Mouse (Mus musculus) lung, embryonic 14.5 days (tissue): ENCODE measurements around the gene Tspan9. TPM values are rescaled to one million over a fixed set of nuclear protein-coding genes. Genes with fewer than 3 reads are reported as not detected.

ENCODE experiments used
- ATAC-seq: fragments of 200-750 bp; cut with Nextera tagmentation; 2 replicates; pipeline ENCODE4 v1.8.0; 2017; ENCODE audit warnings: mild to moderate bottlenecking, moderate TSS enrichment, moderate library complexity; ENCODE audit not compliant: insufficient read depth
- DNase-seq: peaks from one replicate; pipeline ENCODE4 v3.0.0-alpha.2; 2015
- H3K27ac ChIP-seq: fragments of 300-500 bp; sonication (generic); 2 replicates; pipeline ENCODE4 v1.5.1; 2014; ENCODE audit warnings: low read depth, mild to moderate bottlenecking, moderate library complexity
- H3K27me3 ChIP-seq: fragments of 300-500 bp; sonication (generic); 2 replicates; pipeline ENCODE4 v1.6.1; 2014; ENCODE audit warnings: low read length, control low read depth; ENCODE audit not compliant: insufficient read depth
- H3K36me3 ChIP-seq: fragments of 300-500 bp; sonication (generic); 2 replicates; pipeline ENCODE4 v1.6.1; 2014; ENCODE audit warnings: control low read depth; ENCODE audit not compliant: insufficient read depth
- H3K4me1 ChIP-seq: fragments of 300-500 bp; sonication (generic); 2 replicates; pipeline ENCODE4 v1.6.1; 2014; ENCODE audit warnings: antibody characterized with exemption, control low read depth; ENCODE audit not compliant: insufficient read depth
- H3K4me2 ChIP-seq: fragments of 300-500 bp; sonication (generic); 2 replicates; pipeline ENCODE4 v1.6.1; 2014; ENCODE audit warnings: mild to moderate bottlenecking
- H3K4me3 ChIP-seq: fragments of 300-500 bp; sonication (generic); 2 replicates; pipeline ENCODE4 v1.5.1; 2014; ENCODE audit warnings: low read depth, low read length
- H3K9ac ChIP-seq: fragments of 300-500 bp; sonication (generic); 2 replicates; pipeline ENCODE4 v1.6.1; 2014
- H3K9me3 ChIP-seq: fragments of 300-500 bp; sonication (generic); 2 replicates; pipeline ENCODE4 v1.6.1; 2016; ENCODE audit warnings: low read depth, low read length, control low read depth
- CTCF ChIP-seq: IDR thresholded peaks from 2 replicates; pipeline ENCODE4 v1.5.1; 2016; ENCODE audit warnings: antibody characterized with exemption, low read depth
- WGBS: fragments of 180-500 bp; shearing (Covaris S2); extraction: QIAGEN DNeasy Blood & Tissue Kit; methylation state at CpG from one replicate; pipeline ENCODE4 v1.1.7; 2014; 5-methylcytosine and 5-hydroxymethylcytosine counted together
- polyA plus RNA-seq: library from polyadenylated mRNA; unstranded; fragments of >200 nt; fragmentation: Nextera tagmentation; extraction: Ambion mirVana; gene quantifications from 2 replicates; pipeline ENCODE4 v1.2.1, GENCODE M21; 2014

The Tspan9 gene
- polyA plus RNA-seq, 1 experiment from 2014 or later = 118 TPM

GRCm38 (mm10) chr6:128065982-128066381 is 77.4 kb downstream of the Tspan9 start:
- Histone ChIP-seq H3K27ac (no peak overlapping the region; the same call in 1 of the 2 replicates), H3K9ac (no peak overlapping the region), H3K36me3 (no peaks in the 10 kb centered on the region), H3K4me2 (no peak overlapping the region), H3K9me3 (no peaks in the 10 kb centered on the region), H3K4me3 (no peak overlapping the region), H3K4me1 (0 out of 2 replicates have a peak, but pooled peaks cover 6% of the 10 kb centered on the region), H3K27me3 (no peaks in the 10 kb centered on the region)
- DNase-seq = no peak
- 32% methylated on average over 7 of the region's 7 CpGs for WGBS
- peak; percentile 62 for ATAC-seq
- no peak for TF ChIP-seq CTCF

- Histone ChIP-seq H3K9me3 (no peaks in the 10 kb centered on the region), H3K27me3 (no peaks in the 10 kb centered on the region), H3K4me2 (no peak overlapping the region), H3K36me3 (no peaks in the 10 kb centered on the region), H3K9ac (no peak overlapping the region), H3K4me1 (0 out of 2 replicates have a peak, but pooled peaks cover 6% of the 10 kb centered on the region), H3K4me3 (no peak overlapping the region), H3K27ac (no peak overlapping the region)
- 89% methylated on average over 1 of the region's 1 CpGs for WGBS
- peak; percentile 67 for DNase-seq
- no peak for ATAC-seq
- peak; percentile 85 for TF ChIP-seq CTCF
These were observed 79.9 kb downstream of the Tspan9 start for GRCm38 (mm10) chr6:128063501-128063900.

- no peak overlapping the region for H3K4me2 ChIP-seq
- H3K9ac ChIP-seq = no peak overlapping the region
- H3K4me1 ChIP-seq = 0 out of 2 replicates have a peak, but pooled peaks cover 6% of the 10 kb centered on the region
- no peaks in the 10 kb centered on the region for H3K27me3 ChIP-seq
- WGBS = 73% methylated on average over 6 of the region's 6 CpGs
- ATAC-seq = no peak
- H3K36me3 ChIP-seq = no peaks in the 10 kb centered on the region
- H3K27ac ChIP-seq = no peak overlapping the region
- no peaks in the 10 kb centered on the region for H3K9me3 ChIP-seq
- DNase-seq = no peak
- TF ChIP-seq CTCF = no peak
- no peak overlapping the region for H3K4me3 ChIP-seq
These were observed 80.6 kb downstream of the Tspan9 start for GRCm38 (mm10) chr6:128062784-128063183.

GRCm38 (mm10) chr6:128062216-128062615 is 81.2 kb downstream of the Tspan9 start:
- no peak for TF ChIP-seq CTCF
- 0 out of 2 replicates have a peak, but pooled peaks cover 6% of the 10 kb centered on the region for H3K4me1 ChIP-seq
- DNase-seq (no peak), ATAC-seq (no peak)
- no peak overlapping the region for H3K27ac ChIP-seq
- H3K4me2 ChIP-seq = no peak overlapping the region
- H3K36me3 ChIP-seq = no peaks in the 10 kb centered on the region
- H3K4me3 ChIP-seq = no peak overlapping the region
- no peaks in the 10 kb centered on the region for H3K27me3 ChIP-seq
- 78% methylated on average over 13 of the region's 13 CpGs for WGBS
- no peaks in the 10 kb centered on the region for H3K9me3 ChIP-seq
- no peak overlapping the region for H3K9ac ChIP-seq

GRCm38 (mm10) chr6:128061342-128061741 is 82.1 kb downstream of the Tspan9 start:
- Histone ChIP-seq H3K4me2 (no peak overlapping the region), H3K36me3 (no peaks in the 10 kb centered on the region), H3K27me3 (no peaks in the 10 kb centered on the region), H3K27ac (no peak overlapping the region), H3K4me1 (0 out of 2 replicates have a peak, but pooled peaks cover 6% of the 10 kb centered on the region), H3K9me3 (no peaks in the 10 kb centered on the region), H3K9ac (no peak overlapping the region), H3K4me3 (no peak overlapping the region)
- no peak for DNase-seq
- WGBS = 81% methylated on average over 5 of the region's 5 CpGs
- no peak for TF ChIP-seq CTCF
- ATAC-seq = no peak

GRCm38 (mm10) chr6:128058570-128058969 is 84.8 kb downstream of the Tspan9 start:
- WGBS = 30% methylated on average over 9 of the region's 9 CpGs
- Histone ChIP-seq H3K4me3 (no peak overlapping the region), H3K4me1 (no peaks in the 10 kb centered on the region), H3K9me3 (no peaks in the 10 kb centered on the region), H3K36me3 (no peaks in the 10 kb centered on the region), H3K4me2 (no peak overlapping the region), H3K27ac (no peak overlapping the region), H3K9ac (no peak overlapping the region), H3K27me3 (no peaks in the 10 kb centered on the region)
- no peak for ATAC-seq
- no peak for TF ChIP-seq CTCF
- no peak for DNase-seq

GRCm38 (mm10) chr6:128058157-128058556 is 85.2 kb downstream of the Tspan9 start:
- no peak for ATAC-seq

More at GRCm38 (mm10) chr6:128058157-128058556, 85.2 kb downstream of the Tspan9 start:
- DNase-seq = no peak
- Histone ChIP-seq H3K9ac (no peak overlapping the region), H3K4me1 (no peaks in the 10 kb centered on the region), H3K27ac (no peak overlapping the region), H3K27me3 (no peaks in the 10 kb centered on the region), H3K9me3 (no peaks in the 10 kb centered on the region), H3K4me3 (no peak overlapping the region), H3K4me2 (no peak overlapping the region), H3K36me3 (no peaks in the 10 kb centered on the region)
- 50% methylated on average over 7 of the region's 7 CpGs for WGBS
- TF ChIP-seq CTCF = no peak
